Mouse (Mus musculus): ENCODE results near the gene Sv2b. TPM values are rescaled to one million over a fixed set of nuclear protein-coding genes. Genes with fewer than 3 reads are reported as not detected.
A peak's percentile ranks its signal among the peaks of the same experiment; 100 is the strongest.

Sv2b gene
- 0.26 and 0.27 TPM in 2 replicates for polyA plus RNA-seq (2012; rRNA removed)

GRCm38 (mm10) chr7:75308457-75309312 is at the start of gene Sv2b:
Gene Sv2b (minus strand): TSS chr7:75309262.
- H3K4me3 ChIP-seq (ENCODE audit: extremely low read depth, insufficient read depth, insufficient read length) = peak within 1 kb of the TSS; percentile 32
- H3K4me1 ChIP-seq (ENCODE audit: control insufficient read depth, insufficient read depth, insufficient read length) = peaks cover 4% of the 10 kb centered on the region
- DNase-seq (ENCODE audit: low read depth in 1 of 2, low spot score in 2 of 2) = peak in 1 of 2 experiments; percentile 3
- H3K27me3 ChIP-seq (ENCODE audit: control insufficient read depth, insufficient read depth, low read length) = peaks cover 5% of the 10 kb centered on the region
- WGBS = 8% methylated on average over 46 of the region's 46 CpGs
- H3K27ac ChIP-seq (ENCODE audit: insufficient read depth, low read length) = no peak within 1 kb of the TSS
- H3K36me3 ChIP-seq (ENCODE audit: control insufficient read depth, insufficient read depth, low read length) = no peaks in the 10 kb centered on the region
- no peak for TF ChIP-seq POLR2A (IDR thresholded peaks at IDR 0.05; ENCODE audit: low read depth, low read length)
- peak; percentile 14; the same call in 1 of the 2 replicates for TF ChIP-seq CTCF (IDR thresholded peaks at IDR 0.05; ENCODE audit: extremely low read depth, insufficient read depth, insufficient read length, insufficient replicate concordance)

- Histone ChIP-seq H3K27me3 (ENCODE audit: control insufficient read depth, insufficient read depth, low read length) (no peaks in the 10 kb centered on the region), H3K27ac (ENCODE audit: insufficient read depth, low read length) (no peak overlapping the region), H3K36me3 (ENCODE audit: control insufficient read depth, insufficient read depth, low read length) (no peaks in the 10 kb centered on the region), H3K4me1 (ENCODE audit: control insufficient read depth, insufficient read depth, insufficient read length) (no peaks in the 10 kb centered on the region), H3K4me3 (ENCODE audit: extremely low read depth, insufficient read depth, insufficient read length) (no peak overlapping the region)
- WGBS = 73% methylated on average over 4 of the region's 4 CpGs
- no peak for TF ChIP-seq POLR2A (IDR thresholded peaks at IDR 0.05; ENCODE audit: low read depth, low read length)
- TF ChIP-seq CTCF (IDR thresholded peaks at IDR 0.05; ENCODE audit: extremely low read depth, insufficient read depth, insufficient read length, insufficient replicate concordance) = no peak
- DNase-seq (ENCODE audit: low read depth in 1 of 2, low spot score in 2 of 2) = no peak
Observed at GRCm38 (mm10) chr7:75358284-75358851, 49.3 kb upstream of the Sv2b start.

- Histone ChIP-seq H3K4me3 (ENCODE audit: extremely low read depth, insufficient read depth, insufficient read length) (no peak overlapping the region), H3K27me3 (ENCODE audit: control insufficient read depth, insufficient read depth, low read length) (no peaks in the 10 kb centered on the region), H3K27ac (ENCODE audit: insufficient read depth, low read length) (no peak overlapping the region), H3K4me1 (ENCODE audit: control insufficient read depth, insufficient read depth, insufficient read length) (no peaks in the 10 kb centered on the region), H3K36me3 (ENCODE audit: control insufficient read depth, insufficient read depth, low read length) (no peaks in the 10 kb centered on the region)
- no peak for DNase-seq (ENCODE audit: low read depth in 1 of 2, low spot score in 2 of 2)
- WGBS = 90% methylated on average over 2 of the region's 2 CpGs
- TF ChIP-seq CTCF (IDR thresholded peaks at IDR 0.05; ENCODE audit: extremely low read depth, insufficient read depth, insufficient read length, insufficient replicate concordance) (no peak), POLR2A (IDR thresholded peaks at IDR 0.05; ENCODE audit: low read depth, low read length) (no peak)
Observed at GRCm38 (mm10) chr7:75355521-75355920, 46.5 kb upstream of the Sv2b start.

- Histone ChIP-seq H3K27ac (ENCODE audit: insufficient read depth, low read length) (no peak overlapping the region), H3K4me1 (ENCODE audit: control insufficient read depth, insufficient read depth, insufficient read length) (no peaks in the 10 kb centered on the region), H3K27me3 (ENCODE audit: control insufficient read depth, insufficient read depth, low read length) (no peaks in the 10 kb centered on the region), H3K4me3 (ENCODE audit: extremely low read depth, insufficient read depth, insufficient read length) (no peak overlapping the region), H3K36me3 (ENCODE audit: control insufficient read depth, insufficient read depth, low read length) (no peaks in the 10 kb centered on the region)
- TF ChIP-seq CTCF (IDR thresholded peaks at IDR 0.05; ENCODE audit: extremely low read depth, insufficient read depth, insufficient read length, insufficient replicate concordance) (no peak), POLR2A (IDR thresholded peaks at IDR 0.05; ENCODE audit: low read depth, low read length) (no peak)
- DNase-seq (ENCODE audit: low read depth in 1 of 2, low spot score in 2 of 2) = no peak
- 86% methylated on average over 1 of the region's 1 CpGs for WGBS
Observed at GRCm38 (mm10) chr7:75352777-75353374, 43.8 kb upstream of the Sv2b start.

GRCm38 (mm10) chr7:75350172-75350571 is 41.1 kb upstream of the Sv2b start:
- H3K27me3 ChIP-seq (ENCODE audit: control insufficient read depth, insufficient read depth, low read length) = no peaks in the 10 kb centered on the region
- H3K27ac ChIP-seq (ENCODE audit: insufficient read depth, low read length) = no peak overlapping the region
- H3K4me3 ChIP-seq (ENCODE audit: extremely low read depth, insufficient read depth, insufficient read length) = no peak overlapping the region
- DNase-seq (ENCODE audit: low read depth in 1 of 2, low spot score in 2 of 2) = no peak
- no peaks in the 10 kb centered on the region for H3K4me1 ChIP-seq (ENCODE audit: control insufficient read depth, insufficient read depth, insufficient read length)
- TF ChIP-seq POLR2A (IDR thresholded peaks at IDR 0.05; ENCODE audit: low read depth, low read length) (no peak), CTCF (IDR thresholded peaks at IDR 0.05; ENCODE audit: extremely low read depth, insufficient read depth, insufficient read length, insufficient replicate concordance) (no peak)
- no peaks in the 10 kb centered on the region for H3K36me3 ChIP-seq (ENCODE audit: control insufficient read depth, insufficient read depth, low read length)
- WGBS = 85% methylated on average over 2 of the region's 2 CpGs

GRCm38 (mm10) chr7:75332311-75332710 is 23.2 kb upstream of the Sv2b start:
- no peak overlapping the region for H3K4me3 ChIP-seq (ENCODE audit: extremely low read depth, insufficient read depth, insufficient read length)
- H3K4me1 ChIP-seq (ENCODE audit: control insufficient read depth, insufficient read depth, insufficient read length) = no peaks in the 10 kb centered on the region
- no peaks in the 10 kb centered on the region for H3K36me3 ChIP-seq (ENCODE audit: control insufficient read depth, insufficient read depth, low read length)
- no peaks in the 10 kb centered on the region for H3K27me3 ChIP-seq (ENCODE audit: control insufficient read depth, insufficient read depth, low read length)
- 87% methylated on average over 3 of the region's 3 CpGs for WGBS
- no peak for TF ChIP-seq CTCF (IDR thresholded peaks at IDR 0.05; ENCODE audit: extremely low read depth, insufficient read depth, insufficient read length, insufficient replicate concordance)
- no peak for TF ChIP-seq POLR2A (IDR thresholded peaks at IDR 0.05; ENCODE audit: low read depth, low read length)
- DNase-seq (ENCODE audit: low read depth in 1 of 2, low spot score in 2 of 2) = no peak
- no peak overlapping the region for H3K27ac ChIP-seq (ENCODE audit: insufficient read depth, low read length)

Data from spleen, adult 2 months (tissue).